Mouse (Mus musculus) spleen, adult 10 weeks (tissue): Measurements from ENCODE around the gene Serpina3m. TPM values are rescaled to one million over a fixed set of nuclear protein-coding genes. Genes with fewer than 3 reads are reported as not detected.

Experiments used
- polyA plus RNA-seq: library from polyadenylated mRNA; stranded (reverse); fragments of 350-450 nt; fragmentation: Illumina TruSeq; extraction: RNeasy Lipid Tissue Mini Kit (QIAGEN cat#74804); gene quantifications from one replicate; pipeline ENCODE4 v1.2.3, GENCODE M21; 2015; ENCODE audit warnings: low replicate concordance; ENCODE audit not compliant: insufficient read depth

Gene Serpina3m
- 0.28 TPM for polyA plus RNA-seq

DNA sequence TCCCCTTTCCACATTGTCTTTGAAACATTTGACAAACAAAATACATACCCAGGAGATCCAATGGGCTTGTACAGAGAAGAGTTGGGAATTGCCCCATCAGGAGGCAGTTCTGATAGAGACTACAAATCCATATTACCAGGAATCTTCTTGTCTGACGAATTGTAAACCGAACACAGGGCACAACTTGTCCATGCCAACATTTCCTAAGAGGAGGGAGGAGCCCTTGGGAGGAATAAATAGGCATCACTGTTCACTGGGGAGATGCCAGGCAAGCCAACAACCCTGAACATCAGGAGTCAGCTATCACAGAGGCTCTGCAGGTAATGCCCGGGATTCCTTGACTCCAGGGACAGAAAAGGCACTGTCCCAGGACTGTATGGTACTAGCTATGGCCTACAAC is at the start of gene Serpina3m, which contains the start of gene Serpina3k:
Gene Serpina3m (plus strand): TSS at position 261 of the 400 bp plus-strand sequence.
Gene Serpina3k (plus strand): TSS at position 261 of the 400 bp plus-strand sequence.

DNA sequence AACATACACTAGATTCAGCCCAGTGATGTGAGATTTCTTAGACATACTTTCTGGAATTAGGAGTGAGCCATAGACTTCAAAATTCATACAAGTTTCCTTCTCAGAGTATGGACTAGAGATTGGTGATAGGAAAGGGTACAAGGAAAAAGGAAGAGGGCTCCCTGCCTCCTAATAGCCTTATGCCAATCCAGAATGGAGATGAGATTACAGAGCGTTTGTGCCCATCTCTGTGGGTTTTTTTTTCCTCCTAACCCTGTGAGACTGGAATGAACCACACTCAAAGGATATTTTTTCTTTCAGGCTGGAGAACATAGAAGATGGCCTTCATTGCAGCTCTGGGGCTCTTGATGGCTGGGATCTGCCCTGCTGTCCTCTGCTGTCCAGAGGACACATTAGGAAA is 24.0 kb upstream of the Serpina3m start, which contains the start of gene Serpina3j:
Gene Serpina3j (plus strand): TSS at position 301 of the 400 bp plus-strand sequence.

DNA sequence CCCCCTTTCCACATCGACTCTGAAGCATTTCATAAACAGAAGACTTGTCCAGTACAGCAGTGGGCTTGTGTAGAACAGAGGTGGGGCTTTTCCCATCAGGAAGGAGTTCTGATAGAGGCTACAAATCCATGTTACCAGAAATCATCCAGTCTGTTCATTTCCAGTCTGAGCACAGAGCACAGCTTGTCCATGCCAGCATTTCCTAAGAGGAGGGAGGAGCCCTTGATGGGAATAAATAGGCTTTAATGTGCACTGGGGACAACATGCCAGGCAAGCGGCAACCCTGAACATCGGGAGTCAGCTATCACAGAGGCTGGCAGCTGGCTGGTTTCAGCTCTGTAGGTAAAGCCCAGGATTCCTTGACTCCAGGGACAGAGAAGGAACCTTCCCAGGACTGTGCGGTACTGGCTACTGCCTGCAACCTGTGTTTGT is 68.2 kb downstream of the Serpina3m start, which contains the start of gene Serpina3n:
Gene Serpina3n (plus strand): TSS at position 276 of the 432 bp plus-strand sequence.

Other genes with a start within 250 kb of the Serpina3m start
- gene Serpina5, start 237.4 kb upstream of the Serpina3m start, polyA plus RNA-seq, result not detected
- gene Serpina3a, start 225.8 kb upstream of the Serpina3m start, polyA plus RNA-seq, result not detected
- gene Serpina3b, start 210.5 kb upstream of the Serpina3m start, polyA plus RNA-seq, result 0.65 TPM
- 1.0 TPM for gene Serpina3c, start 184.6 kb upstream of the Serpina3m start, polyA plus RNA-seq
- 16.8 TPM for gene Serpina3f, start 123.9 kb upstream of the Serpina3m start, polyA plus RNA-seq
- 257 TPM for gene Serpina3g, start 102.2 kb upstream of the Serpina3m start, polyA plus RNA-seq
- gene Serpina3i, start 75.4 kb upstream of the Serpina3m start, polyA plus RNA-seq, result 2.7 TPM
- not detected for gene Serpina3j, start 23.9 kb upstream of the Serpina3m start, polyA plus RNA-seq
- gene Serpina3k, start within 50 bp of the Serpina3m start, polyA plus RNA-seq, result not detected
- gene Serpina3n, start 68.2 kb downstream of the Serpina3m start, polyA plus RNA-seq, result 34.0 TPM
- not detected for gene Gsc, start 134.8 kb downstream of the Serpina3m start, polyA plus RNA-seq